Mouse (Mus musculus) mouse trophoblast stem cell (cell line): ENCODE results near the gene Ppp1cc.
"Not testable (repeated sequence)": the region's sequence is repeated elsewhere in the genome, so short reads cannot be mapped to it uniquely, and the experiment has no call there.

ENCODE experiments used
- in situ Hi-C, 2 experiments: fragments of 300-500 bp; cut with MseI, MboI; formaldehyde crosslinking; loops; 2 replicates in 1 of 2; 3 replicates in 1 of 2; pipeline ENCODE4 v1.15.1; 2025

Gene Ppp1cc

GRCm38 (mm10) chr5:122136508-122137408 lies 21.3 kb upstream of the Ppp1cc start:
- in situ Hi-C loops: no loop called here

- in situ Hi-C loops: no loop called here
These were observed 19.2 kb upstream of the Ppp1cc start for GRCm38 (mm10) chr5:122138856-122139255.

DNA sequence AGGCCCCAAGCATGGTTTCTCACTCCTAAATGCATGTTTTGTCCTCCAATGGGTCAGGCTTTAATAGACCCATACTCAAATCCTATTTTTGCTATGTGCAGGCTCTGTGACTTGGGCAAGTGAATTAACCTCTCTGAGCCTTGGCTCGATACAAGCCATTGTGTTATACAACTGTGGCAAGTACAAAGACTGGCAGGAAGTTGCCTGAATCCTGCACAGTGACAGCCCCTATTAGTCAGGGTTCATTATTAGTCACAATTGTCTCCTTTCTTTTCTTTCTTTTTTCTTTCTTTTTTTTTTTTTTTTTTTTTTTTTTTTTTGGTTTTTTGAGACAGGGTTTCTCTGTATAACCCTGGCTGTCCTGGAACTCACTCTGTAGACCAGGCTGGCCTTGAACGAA lies 18.3 kb upstream of the Ppp1cc start:
- in situ Hi-C loops: not testable (repeated sequence)

DNA sequence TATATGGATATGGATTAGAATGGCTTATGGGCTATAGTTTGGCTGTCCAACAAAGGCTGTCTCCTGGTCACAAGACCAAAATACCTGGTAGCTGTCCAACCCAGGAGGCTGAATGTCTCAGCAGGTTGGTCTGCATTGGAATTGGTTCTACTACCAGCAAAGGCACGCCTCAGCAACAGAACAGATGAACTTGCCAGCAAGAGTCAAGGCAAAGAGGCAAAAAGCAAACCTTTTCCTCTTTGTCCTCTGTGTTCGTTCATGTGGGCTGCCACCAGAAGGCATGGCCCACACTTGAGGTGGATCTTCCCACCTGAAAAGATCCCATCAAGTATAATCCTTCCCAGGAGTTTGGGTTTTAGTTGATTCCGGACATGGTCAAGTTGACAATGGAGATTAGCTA lies 17.4 kb upstream of the Ppp1cc start, which contains the start of gene Ccdc63:
Gene Ccdc63 (minus strand): TSS at position 101 of the 400 bp plus-strand sequence.
- in situ Hi-C loops: no loop called here

DNA sequence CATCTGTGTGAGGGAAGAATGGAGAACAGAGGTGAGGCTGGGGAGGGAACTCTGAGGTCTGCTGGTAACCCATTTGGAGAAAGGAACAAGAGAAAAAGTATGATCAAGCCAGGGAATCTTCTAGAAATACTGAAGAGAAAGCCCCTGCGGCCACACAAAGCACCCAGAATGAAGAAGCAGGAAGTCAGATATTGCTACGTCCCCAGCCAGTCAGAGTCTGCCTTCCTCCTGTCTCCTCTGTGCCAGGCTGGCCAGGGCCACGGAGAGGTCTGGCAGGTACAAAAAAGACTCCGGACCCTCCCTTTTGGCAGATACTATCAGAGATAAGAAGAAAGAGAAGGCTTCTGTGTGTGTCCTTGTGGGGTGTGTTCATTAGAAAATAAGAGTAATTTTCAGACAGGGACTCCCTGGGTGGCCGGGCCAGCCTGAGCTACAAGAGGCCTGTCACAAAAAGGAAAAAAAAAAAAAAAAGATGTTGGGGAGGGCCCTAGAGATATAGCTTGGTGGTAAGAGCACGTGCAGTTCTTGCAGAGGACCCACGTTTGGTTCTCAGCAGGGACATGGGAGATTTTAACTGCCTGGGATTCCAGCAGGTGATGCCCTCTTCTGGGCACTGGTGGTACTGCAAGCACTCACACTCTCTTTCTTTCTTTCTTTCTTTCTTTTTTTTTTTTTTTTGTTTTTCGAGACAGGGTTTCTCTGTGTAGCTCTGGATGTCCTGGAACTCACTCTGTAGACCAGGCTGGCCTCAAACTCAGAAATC lies 15.7 kb upstream of the Ppp1cc start:
- in situ Hi-C loops: no loop called here

DNA sequence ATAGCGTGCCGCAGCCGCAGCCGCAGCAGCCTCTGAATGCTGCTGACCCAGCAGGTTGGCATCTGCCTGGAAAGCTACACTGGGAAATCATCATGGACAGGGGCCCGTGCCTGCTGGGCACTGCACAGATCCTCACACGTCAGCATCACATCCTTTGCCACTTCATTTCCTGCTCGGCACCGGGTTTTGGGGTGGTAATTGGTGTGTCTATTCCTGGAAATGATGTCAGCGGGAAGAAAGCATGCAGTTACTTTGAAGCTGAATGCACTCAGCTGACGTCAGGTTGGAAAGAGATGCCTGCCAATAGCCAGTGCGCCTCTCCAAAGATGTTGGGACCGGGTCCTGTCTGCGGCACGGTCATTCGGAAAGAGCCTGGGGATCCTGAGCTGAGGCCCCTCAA lies 14.5 kb upstream of the Ppp1cc start:
- in situ Hi-C loops: no loop called here

- in situ Hi-C loops: no loop called here
These were observed 13.3 kb upstream of the Ppp1cc start for GRCm38 (mm10) chr5:122144825-122145224.

DNA sequence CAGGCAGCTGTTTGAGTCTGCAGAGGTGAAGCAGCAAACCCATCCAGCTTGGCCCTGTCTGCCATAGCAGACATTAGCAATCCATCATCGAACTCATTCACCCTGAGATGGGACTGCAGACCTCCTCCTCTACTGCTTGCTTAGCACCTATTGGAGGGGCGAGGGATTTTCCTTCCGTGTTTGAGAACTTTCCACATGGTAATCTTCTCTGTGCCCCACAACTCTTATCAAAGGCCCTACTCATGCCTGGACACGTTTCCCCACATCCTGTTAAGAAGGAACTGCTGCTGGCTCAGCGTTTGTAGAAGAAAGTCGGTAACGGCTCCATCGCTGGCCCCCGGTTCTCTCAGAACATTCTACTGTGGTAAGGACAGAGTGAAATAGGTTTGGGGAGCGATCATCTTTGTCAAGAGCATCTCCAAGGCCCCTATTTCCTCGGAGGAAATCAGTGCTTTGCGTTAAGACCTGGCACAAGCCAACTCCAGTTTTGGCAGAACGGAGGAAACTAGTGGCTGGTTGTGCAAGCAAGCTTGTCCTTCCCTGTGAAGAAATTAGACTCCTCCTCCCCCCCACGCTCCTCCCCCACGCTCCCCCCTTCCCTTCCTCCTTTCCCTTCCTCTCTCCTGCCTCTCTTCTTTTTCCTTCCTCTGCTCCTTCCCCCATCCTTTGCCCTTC lies 12.6 kb upstream of the Ppp1cc start:
- in situ Hi-C loops: no loop called here

GRCm38 (mm10) chr5:122146056-122146580 lies 12.0 kb upstream of the Ppp1cc start:
- in situ Hi-C loops: no loop called here

DNA sequence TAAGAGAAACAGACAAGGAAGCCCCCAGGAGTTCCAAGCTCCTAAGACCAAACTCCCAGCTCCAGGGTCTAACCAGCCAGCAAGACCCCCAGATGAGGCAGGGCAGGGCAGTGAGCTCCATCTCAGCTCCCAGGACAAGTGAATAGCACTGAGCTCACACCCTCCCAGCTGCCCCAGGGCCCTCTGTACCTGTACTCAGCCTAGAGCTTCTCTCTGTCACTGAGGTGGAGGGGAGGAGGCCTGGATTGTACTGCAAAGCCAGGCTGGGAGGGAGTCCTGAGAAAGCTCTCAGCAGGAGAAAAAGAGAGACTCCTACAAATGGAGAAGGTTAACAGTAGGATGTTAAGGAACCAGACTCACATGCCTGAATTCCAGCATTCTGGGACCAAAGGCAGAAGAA lies 11.5 kb upstream of the Ppp1cc start:
- in situ Hi-C loops: no loop called here

DNA sequence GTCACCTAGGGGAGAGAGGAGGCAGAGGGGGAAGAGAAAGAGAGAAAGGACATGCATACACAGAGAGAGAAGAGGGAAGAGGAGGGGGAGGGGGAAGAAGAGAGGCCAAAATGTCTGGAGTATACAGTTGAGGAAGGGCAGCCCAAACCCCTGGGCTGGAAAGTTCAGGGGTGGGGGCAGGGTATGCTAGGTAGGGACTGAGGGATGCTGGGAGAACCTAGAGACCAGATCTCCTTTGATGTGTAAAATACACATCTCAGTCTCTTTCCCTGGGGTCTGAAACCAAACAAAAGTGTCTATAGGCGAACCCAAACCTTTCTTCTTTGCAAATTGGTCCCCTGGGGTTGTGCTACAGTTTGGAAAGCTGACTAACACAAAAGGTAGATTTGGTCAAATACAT lies 10.0 kb upstream of the Ppp1cc start:
- in situ Hi-C loops: no loop called here

GRCm38 (mm10) chr5:122149259-122149658 lies 8.8 kb upstream of the Ppp1cc start:
- in situ Hi-C loops: no loop called here

DNA sequence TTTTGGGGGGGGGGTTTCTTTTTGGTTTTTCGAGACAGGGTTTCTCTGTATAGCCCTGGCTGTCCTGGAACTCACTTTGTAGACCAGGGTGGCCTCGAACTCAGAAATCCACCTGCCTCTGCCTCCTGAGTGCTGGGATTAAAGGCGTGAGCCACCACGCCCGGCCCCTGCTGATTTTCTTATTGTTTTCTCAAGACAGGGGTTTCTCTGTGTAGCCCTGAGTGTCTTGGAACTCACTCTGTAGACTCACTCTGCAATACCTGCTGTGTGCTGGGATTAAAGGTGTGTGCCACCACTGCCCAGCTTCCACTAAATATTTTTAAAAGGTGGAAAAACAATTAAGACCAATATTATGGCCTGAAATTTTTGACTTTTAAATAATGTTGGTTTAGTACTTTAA lies 5.6 kb upstream of the Ppp1cc start:
- in situ Hi-C loops: not testable (repeated sequence)

DNA sequence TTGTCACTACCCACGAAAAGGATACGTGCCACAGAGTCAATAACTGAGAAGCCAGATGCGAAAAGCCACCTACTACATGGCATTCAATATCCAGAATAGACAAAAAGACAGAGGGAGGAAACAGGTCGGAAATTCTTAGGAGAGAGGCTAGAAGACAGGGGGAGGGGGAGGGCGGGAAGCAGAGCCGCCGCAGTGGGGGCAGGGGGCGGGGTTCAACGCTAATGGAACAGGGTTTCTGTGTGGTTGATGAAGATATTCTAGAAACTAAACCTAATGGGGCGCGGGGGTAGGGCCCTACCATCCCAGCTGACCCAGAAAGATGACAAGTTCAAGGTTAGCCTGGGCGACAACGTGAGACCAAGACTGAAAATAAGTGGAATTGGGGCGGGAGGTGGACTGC lies 4.1 kb upstream of the Ppp1cc start:
- in situ Hi-C loops: no loop called here

GRCm38 (mm10) chr5:122154782-122155181 lies 3.3 kb upstream of the Ppp1cc start:
- in situ Hi-C loops: no loop called here

DNA sequence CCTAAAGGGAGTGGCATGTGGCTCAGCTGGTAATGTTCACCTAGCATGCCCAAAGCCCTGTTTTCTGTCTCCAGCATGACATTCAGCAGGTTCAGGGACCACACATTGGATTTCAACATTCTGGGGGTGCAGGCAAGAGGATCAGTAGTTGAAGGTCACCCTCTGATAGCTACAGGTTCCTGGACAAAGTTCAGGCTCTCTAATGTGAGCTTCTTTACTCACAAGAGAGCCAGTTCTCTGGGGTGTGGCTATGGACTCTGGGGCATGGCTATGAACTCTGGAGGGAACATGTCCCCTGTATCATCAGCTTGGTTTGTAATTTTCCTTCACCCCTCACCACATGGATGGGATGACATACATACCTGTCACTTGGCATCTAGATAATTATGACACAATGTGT lies 2.5 kb upstream of the Ppp1cc start:
- in situ Hi-C loops: no loop called here

DNA sequence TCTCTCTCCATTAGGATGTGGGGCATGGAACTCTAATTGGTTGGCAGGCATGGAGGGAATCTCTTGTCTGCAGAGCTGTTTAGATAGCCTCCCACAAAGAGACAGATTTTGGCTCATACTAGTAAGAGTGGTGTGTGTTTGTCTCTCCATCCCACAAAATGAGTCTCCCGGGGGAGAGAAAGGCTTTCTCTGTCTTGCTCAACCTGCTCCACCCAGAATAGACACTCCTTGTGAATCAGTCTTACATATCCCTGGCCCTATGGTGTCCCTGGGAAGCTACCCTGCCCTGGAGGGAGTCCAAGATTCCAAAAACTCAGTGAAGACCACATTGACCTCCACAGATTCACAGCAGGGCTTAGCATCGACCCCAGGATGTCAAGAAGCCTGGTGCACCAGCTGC lies 1.6 kb upstream of the Ppp1cc start:
- in situ Hi-C loops: no loop called here

- in situ Hi-C loops: no loop called here
These were observed 758 bp downstream of the Ppp1cc start for GRCm38 (mm10) chr5:122158557-122159515.

DNA sequence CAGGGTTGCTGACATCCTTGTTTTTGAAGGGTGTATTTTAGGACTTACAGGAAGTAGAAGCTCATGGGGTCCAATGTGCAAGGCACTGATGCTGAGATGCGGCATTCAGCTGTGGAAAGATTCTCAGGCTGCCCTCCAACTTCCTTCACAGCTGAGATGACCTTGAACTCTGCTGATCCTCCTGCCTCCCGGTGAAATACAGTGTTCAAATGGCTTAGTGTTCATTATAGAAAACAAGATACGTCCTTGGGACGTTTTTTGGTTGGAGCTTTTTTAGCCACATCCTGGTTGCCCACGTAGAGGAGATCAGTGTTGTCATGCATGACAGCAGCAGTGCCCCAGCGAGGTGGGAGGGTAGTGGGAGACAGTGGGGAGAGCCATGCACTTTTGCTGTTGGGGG lies 5.1 kb downstream of the Ppp1cc start:
- in situ Hi-C loops: no loop called here

DNA sequence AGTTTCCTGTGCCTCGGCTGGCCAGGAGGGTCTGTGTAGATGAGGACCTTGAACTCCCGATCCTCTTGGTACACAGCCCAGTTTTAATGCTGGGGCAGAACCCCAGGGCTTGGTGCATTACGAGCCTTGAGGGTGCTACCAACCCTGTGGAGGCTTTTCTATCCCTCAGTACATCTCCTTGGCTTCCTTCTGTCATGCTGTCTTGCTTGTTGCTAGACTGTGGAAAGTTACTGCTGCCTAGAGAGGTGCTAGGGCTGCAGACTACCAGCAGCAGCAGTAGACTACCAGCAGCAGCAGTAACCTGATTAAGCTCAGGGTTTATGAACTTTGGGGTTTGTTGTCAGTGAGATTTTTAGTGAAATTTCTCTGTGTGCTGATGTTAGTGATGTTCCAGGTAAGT lies 5.9 kb downstream of the Ppp1cc start:
- in situ Hi-C loops: no loop called here
